In the genomic region with DNA sequence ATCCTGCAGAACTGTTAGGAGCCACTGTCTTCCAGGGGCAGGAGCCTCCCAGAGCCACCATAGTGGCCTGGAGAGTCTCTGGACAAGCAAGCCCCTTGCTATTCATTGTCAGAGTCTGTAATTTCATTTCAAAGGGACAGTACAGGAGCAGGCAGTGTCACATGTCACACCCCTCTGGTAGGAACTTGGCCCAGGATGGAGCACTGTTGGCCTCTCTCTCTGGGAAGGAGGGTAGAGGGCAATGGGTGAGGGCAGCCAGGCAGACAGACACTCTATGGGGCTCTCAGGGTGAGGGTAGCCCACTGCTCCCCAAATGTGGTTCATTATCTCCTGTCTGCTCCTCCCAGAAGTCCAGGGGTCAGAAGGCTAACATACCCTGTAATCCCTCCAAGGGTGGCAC, we compare ENCODE assay signal across 23 mouse cellular contexts.
DNase-seq lines count a peak whose midpoint lies in the region; ATAC-seq lines count a peak whose summit lies in the region.
"Had no signal": no experiment of that assay in that cellular context is flagged by ENCODE, and none has a peak within 500 bp of the region (broad histone marks: within the 10 kb centered on the region; RNA-seq: fewer than 3 reads in every experiment).

No protein-coding gene starts in this region.

- no peak overlapping the region for H3K4me2 ChIP-seq in kidney, embryonic 15.5 days
- H3K4me2 ChIP-seq: forebrain, embryonic 13.5 days; heart, embryonic 12.5 days; hindbrain, embryonic 15.5 days had no signal

- peaks cover 17% of the 10 kb centered on the region for H3K4me1 ChIP-seq in kidney, embryonic 15.5 days
- peaks cover 39% of the 10 kb centered on the region for H3K4me1 ChIP-seq in embryonic facial prominence, embryonic 10.5 days
- H3K4me1 ChIP-seq in limb, embryonic 10.5 days, result peaks cover 30% of the 10 kb centered on the region
- H3K4me1 ChIP-seq: hindbrain, embryonic 15.5 days had no signal

- H3K27ac ChIP-seq in kidney, embryonic 15.5 days, result no peak overlapping the region
- peak overlapping the region; percentile 57 for H3K27ac ChIP-seq in embryonic facial prominence, embryonic 10.5 days (replicated peaks)
- H3K27ac ChIP-seq in limb, embryonic 10.5 days, result 0 out of 2 replicates have a peak overlapping the region, but pooled peaks have one; percentile 21
- H3K27ac ChIP-seq: forebrain, embryonic 10.5 days; forebrain, embryonic 13.5 days; gastrocnemius, adult 2 months; hindbrain, embryonic 15.5 days had no signal

- H3K36me3 ChIP-seq in kidney, embryonic 15.5 days, result peaks cover 60% of the 10 kb centered on the region
- H3K36me3 ChIP-seq in embryonic facial prominence, embryonic 10.5 days (replicated peaks), result peaks cover 99% of the 10 kb centered on the region
- peaks cover 100% of the 10 kb centered on the region for H3K36me3 ChIP-seq in limb, embryonic 10.5 days

- H3K4me3 ChIP-seq in kidney, embryonic 15.5 days (replicated peaks), result no peak overlapping the region
- no peak overlapping the region for H3K4me3 ChIP-seq in embryonic facial prominence, embryonic 10.5 days
- H3K4me3 ChIP-seq in limb, embryonic 10.5 days, result no peak overlapping the region
- H3K4me3 ChIP-seq: forebrain, embryonic 10.5 days; forebrain, embryonic 13.5 days; gastrocnemius, adult 2 months; heart, embryonic 12.5 days; hindbrain, embryonic 15.5 days had no signal

- H3K27me3 ChIP-seq in kidney, embryonic 15.5 days, result no peaks in the 10 kb centered on the region
- no peaks in the 10 kb centered on the region for H3K27me3 ChIP-seq in embryonic facial prominence, embryonic 10.5 days (replicated peaks; ENCODE audit: low read depth, poor library complexity, severe bottlenecking)
- H3K27me3 ChIP-seq in limb, embryonic 10.5 days (ENCODE audit: low read depth, poor library complexity, severe bottlenecking), result no peaks in the 10 kb centered on the region
- H3K27me3 ChIP-seq: forebrain, embryonic 13.5 days; heart, embryonic 12.5 days; hindbrain, embryonic 15.5 days had no signal

- intact Hi-C loops in left cerebral cortex, postnatal 25 days (cut with DNase I), result no loop called here

- no peak overlapping the region for H3K9ac ChIP-seq in kidney, embryonic 15.5 days
- H3K9ac ChIP-seq: forebrain, embryonic 13.5 days; heart, embryonic 12.5 days; hindbrain, embryonic 15.5 days had no signal

- no peaks in the 10 kb centered on the region for H3K9me3 ChIP-seq in kidney, embryonic 15.5 days (replicated peaks)
- no peaks in the 10 kb centered on the region for H3K9me3 ChIP-seq in embryonic facial prominence, embryonic 10.5 days
- H3K9me3 ChIP-seq in limb, embryonic 10.5 days (replicated peaks), result no peaks in the 10 kb centered on the region
- H3K9me3 ChIP-seq: forebrain, embryonic 10.5 days; forebrain, embryonic 13.5 days; heart, embryonic 12.5 days; hindbrain, embryonic 15.5 days had no signal

- peak; percentile 54 for DNase-seq in adrenal gland, postnatal 10 days
- no peak for DNase-seq in adrenal gland, postnatal 4 days (ENCODE audit: low spot score in 2 of 2)
- no peak for DNase-seq in kidney, postnatal 10 days
- no peak for DNase-seq in embryonic facial prominence, embryonic 10.5 days (ENCODE audit: low spot score)
- no peak for DNase-seq in limb, embryonic 10.5 days (ENCODE audit: low spot score)
- DNase-seq in left cerebral cortex, postnatal 25 days (ENCODE audit: low spot score in 2 of 2), result no peak
- DNase-seq: adrenal gland, postnatal 14 days; cerebellum, adult 18-20 months; cerebellum, adult 9-10 months; cerebellum, postnatal 14 days; gastrocnemius, adult 2 months; gastrocnemius, postnatal 14 days; heart, adult 18-20 months; heart, postnatal 14 days had no signal

- 0 out of 2 replicates have a peak, but pooled peaks have one; percentile 38 for ATAC-seq in kidney, embryonic 15.5 days (replicated peaks; ENCODE audit: low FRiP score)
- no peak for ATAC-seq in frontal cortex, adult (ENCODE audit: low TSS enrichment)
- ATAC-seq: activated CD4-positive, CD25-positive, alpha-beta regulatory T cell, adult 4 months; forebrain, embryonic 13.5 days; forebrain, embryonic 16.5 days; intestine, postnatal 0 days had no signal
